Mouse (Mus musculus): Measurements from ENCODE around the gene Orm3. TPM values are rescaled to one million over a fixed set of nuclear protein-coding genes. Genes with fewer than 3 reads are reported as not detected.
"Not testable (repeated sequence)": the region's sequence is repeated elsewhere in the genome, so short reads cannot be mapped to it uniquely, and the experiment has no call there.

Orm3 gene
- not detected in 2 replicates for polyA plus RNA-seq (2015; fragmentation: Nextera tagmentation; extraction: Ambion mirVana)

GRCm38 (mm10) chr4:63355877-63356665, at the start of gene Orm3:
Orm3 (plus strand) TSS chr4:63356162.
- H3K36me3 ChIP-seq = no peaks in the 10 kb centered on the region
- no peaks in the 10 kb centered on the region for H3K27me3 ChIP-seq
- no peak within 1 kb of the TSS for H3K4me2 ChIP-seq
- no peak within 1 kb of the TSS for H3K9ac ChIP-seq
- no peaks in the 10 kb centered on the region; the same call in 1 of the 2 replicates for H3K4me1 ChIP-seq
- ATAC-seq (ENCODE audit: insufficient number of reproducible peaks, insufficient read depth, low FRiP score, low TSS enrichment, low read depth) = no peak
- H3K9me3 ChIP-seq = no peaks in the 10 kb centered on the region
- no peak within 1 kb of the TSS; the same call in 1 of the 2 replicates for H3K27ac ChIP-seq
- 75% methylated on average over 4 of the region's 4 CpGs for WGBS
- no peak within 1 kb of the TSS for H3K4me3 ChIP-seq

GRCm38 (mm10) chr4:63307175-63308062, 48.5 kb upstream of the Orm3 start:
- no peak overlapping the region for H3K4me2 ChIP-seq
- H3K27ac ChIP-seq = no peak overlapping the region
- H3K9me3 ChIP-seq = no peaks in the 10 kb centered on the region
- H3K4me3 ChIP-seq = no peak overlapping the region
- peaks cover 86% of the 10 kb centered on the region for H3K36me3 ChIP-seq
- no peaks in the 10 kb centered on the region for H3K27me3 ChIP-seq
- peaks cover 23% of the 10 kb centered on the region; the same call in 1 of the 2 replicates for H3K4me1 ChIP-seq
- 33% methylated on average over 21 of the region's 21 CpGs for WGBS
- H3K9ac ChIP-seq = no peak overlapping the region
- ATAC-seq (ENCODE audit: insufficient number of reproducible peaks, insufficient read depth, low FRiP score, low TSS enrichment, low read depth) = peak; percentile 44; the same call in 1 of the 2 replicates

GRCm38 (mm10) chr4:63308316-63308715, 47.6 kb upstream of the Orm3 start:
- Histone ChIP-seq H3K9me3 (no peaks in the 10 kb centered on the region), H3K36me3 (peaks cover 85% of the 10 kb centered on the region), H3K9ac (no peak overlapping the region), H3K4me3 (no peak overlapping the region), H3K4me1 (peaks cover 16% of the 10 kb centered on the region; the same call in 1 of the 2 replicates), H3K4me2 (no peak overlapping the region), H3K27ac (no peak overlapping the region), H3K27me3 (no peaks in the 10 kb centered on the region)
- 78% methylated on average over 3 of the region's 3 CpGs for WGBS
- no peak for ATAC-seq (ENCODE audit: insufficient number of reproducible peaks, insufficient read depth, low FRiP score, low TSS enrichment, low read depth)

GRCm38 (mm10) chr4:63310247-63310855, 45.6 kb upstream of the Orm3 start:
- Histone ChIP-seq H3K36me3 (peaks cover 90% of the 10 kb centered on the region), H3K4me1 (peaks cover 16% of the 10 kb centered on the region; the same call in 1 of the 2 replicates), H3K4me3 (no peak overlapping the region), H3K27ac (no peak overlapping the region), H3K27me3 (no peaks in the 10 kb centered on the region), H3K4me2 (no peak overlapping the region), H3K9me3 (no peaks in the 10 kb centered on the region), H3K9ac (no peak overlapping the region)
- ATAC-seq (ENCODE audit: insufficient number of reproducible peaks, insufficient read depth, low FRiP score, low TSS enrichment, low read depth) = no peak
- WGBS = 58% methylated on average over 10 of the region's 10 CpGs

GRCm38 (mm10) chr4:63311426-63311825, 44.5 kb upstream of the Orm3 start:
- Histone ChIP-seq H3K9me3 (no peaks in the 10 kb centered on the region), H3K9ac (no peak overlapping the region), H3K4me3 (no peak overlapping the region), H3K27ac (peak overlapping the region; percentile 64; the same call in 1 of the 2 replicates), H3K27me3 (no peaks in the 10 kb centered on the region), H3K4me1 (peaks cover 16% of the 10 kb centered on the region; the same call in 1 of the 2 replicates), H3K36me3 (peaks cover 90% of the 10 kb centered on the region), H3K4me2 (no peak overlapping the region)
- no peak for ATAC-seq (ENCODE audit: insufficient number of reproducible peaks, insufficient read depth, low FRiP score, low TSS enrichment, low read depth)
- WGBS = 78% methylated on average over 7 of the region's 7 CpGs

GRCm38 (mm10) chr4:63314063-63314462, 41.9 kb upstream of the Orm3 start:
- H3K27ac ChIP-seq = no peak overlapping the region
- H3K4me1 ChIP-seq = peaks cover 16% of the 10 kb centered on the region; the same call in 1 of the 2 replicates
- no peak for ATAC-seq (ENCODE audit: insufficient number of reproducible peaks, insufficient read depth, low FRiP score, low TSS enrichment, low read depth)
- no peak overlapping the region for H3K9ac ChIP-seq
- 76% methylated on average over 5 of the region's 5 CpGs for WGBS
- no peaks in the 10 kb centered on the region for H3K27me3 ChIP-seq
- peaks cover 96% of the 10 kb centered on the region for H3K36me3 ChIP-seq
- H3K4me2 ChIP-seq = no peak overlapping the region
- no peak overlapping the region for H3K4me3 ChIP-seq
- H3K9me3 ChIP-seq = no peaks in the 10 kb centered on the region

- Histone ChIP-seq H3K9ac (0 out of 2 replicates have a peak overlapping the region, but pooled peaks have one; percentile 16), H3K4me3 (no peak overlapping the region), H3K27ac (0 out of 2 replicates have a peak overlapping the region, but pooled peaks have one; percentile 22), H3K4me2 (no peak overlapping the region), H3K36me3 (peaks cover 85% of the 10 kb centered on the region), H3K27me3 (no peaks in the 10 kb centered on the region), H3K9me3 (no peaks in the 10 kb centered on the region), H3K4me1 (0 out of 2 replicates have a peak, but pooled peaks cover 5% of the 10 kb centered on the region)
- ATAC-seq (ENCODE audit: insufficient number of reproducible peaks, insufficient read depth, low FRiP score, low TSS enrichment, low read depth) = no peak; the same call in 1 of the 2 replicates
- WGBS = 63% methylated on average over 9 of the region's 9 CpGs
Observed at GRCm38 (mm10) chr4:63316076-63316746, 39.8 kb upstream of the Orm3 start.

GRCm38 (mm10) chr4:63319566-63319965, 36.4 kb upstream of the Orm3 start:
- ATAC-seq (ENCODE audit: insufficient number of reproducible peaks, insufficient read depth, low FRiP score, low TSS enrichment, low read depth); H3K9ac ChIP-seq; H3K4me2 ChIP-seq; H3K27ac ChIP-seq; H3K9me3 ChIP-seq; H3K27me3 ChIP-seq; H3K4me3 ChIP-seq; H3K4me1 ChIP-seq: not testable (repeated sequence)
- 27% methylated on average over 3 of the region's 3 CpGs for WGBS
- peaks cover 88% of the 10 kb centered on the region for H3K36me3 ChIP-seq

GRCm38 (mm10) chr4:63323275-63323815, 32.6 kb upstream of the Orm3 start:
- Histone ChIP-seq H3K27ac (no peak overlapping the region), H3K4me1 (no peaks in the 10 kb centered on the region), H3K36me3 (peaks cover 87% of the 10 kb centered on the region), H3K4me2 (no peak overlapping the region), H3K9ac (no peak overlapping the region), H3K27me3 (no peaks in the 10 kb centered on the region), H3K9me3 (peaks cover 3% of the 10 kb centered on the region; the same call in 1 of the 2 replicates), H3K4me3 (no peak overlapping the region)
- WGBS = 72% methylated on average over 8 of the region's 8 CpGs
- ATAC-seq (ENCODE audit: insufficient number of reproducible peaks, insufficient read depth, low FRiP score, low TSS enrichment, low read depth) = no peak

GRCm38 (mm10) chr4:63333403-63333802, 22.6 kb upstream of the Orm3 start:
- no peaks in the 10 kb centered on the region for H3K27me3 ChIP-seq
- no peaks in the 10 kb centered on the region for H3K4me1 ChIP-seq
- H3K27ac ChIP-seq = no peak overlapping the region
- peaks cover 48% of the 10 kb centered on the region for H3K36me3 ChIP-seq
- WGBS = 91% methylated on average over 4 of the region's 4 CpGs
- no peaks in the 10 kb centered on the region for H3K9me3 ChIP-seq
- H3K4me2 ChIP-seq = no peak overlapping the region
- no peak for ATAC-seq (ENCODE audit: insufficient number of reproducible peaks, insufficient read depth, low FRiP score, low TSS enrichment, low read depth)
- no peak overlapping the region for H3K9ac ChIP-seq
- H3K4me3 ChIP-seq = no peak overlapping the region
